Mouse (Mus musculus) brain, embryonic 18.5 days (tissue): ENCODE measurements at regions not wholly inside any gene's neighbourhood (a gene's known extent, or its start where the extent isn't known, plus 50 kb on each side); places are given as distances from the start of the nearest gene placed in this dataset.

Source experiments
- DNase-seq: peaks from one replicate; pipeline ENCODE4 v3.0.0-alpha.2; 2012; ENCODE audit warnings: low read depth, low spot score

GRCm38 (mm10) chr17:47064592-47065306 lies 54.4 kb upstream of the Ubr2 start:
- DNase-seq, result no peak

- DNase-seq, result no peak
Observed at GRCm38 (mm10) chr17:47064006-47064405, 53.6 kb upstream of the Ubr2 start.

GRCm38 (mm10) chr17:47061031-47061620 lies 50.8 kb upstream of the Ubr2 start:
- no peak for DNase-seq
